Mouse (Mus musculus) layer of hippocampus, postnatal 10 days (tissue): ENCODE measurements around the gene Tmem165. TPM values are rescaled to one million over a fixed set of nuclear protein-coding genes. Genes with fewer than 3 reads are reported as not detected.

ENCODE experiments used
- DNase-seq, 2 experiments: peaks; one replicate each; pipeline ENCODE4 v3.0.0; 2021; ENCODE audit warnings: low spot score in 2 of 2
- total RNA-seq, 2 experiments: library from RNA; stranded (reverse); gene quantifications; 2 replicates each; pipeline ENCODE4 v1.2.3; 2021

Gene Tmem165
- total RNA-seq, 2 experiments from 2014 or later, result 48.0 to 51.7 TPM

- DNase-seq, result no peak
Observed at GRCm38 (mm10) chr5:76243929-76244328, 60.2 kb downstream of the Tmem165 start.

GRCm38 (mm10) chr5:76244430-76244829 lies 60.8 kb downstream of the Tmem165 start:
- no peak for DNase-seq

DNA sequence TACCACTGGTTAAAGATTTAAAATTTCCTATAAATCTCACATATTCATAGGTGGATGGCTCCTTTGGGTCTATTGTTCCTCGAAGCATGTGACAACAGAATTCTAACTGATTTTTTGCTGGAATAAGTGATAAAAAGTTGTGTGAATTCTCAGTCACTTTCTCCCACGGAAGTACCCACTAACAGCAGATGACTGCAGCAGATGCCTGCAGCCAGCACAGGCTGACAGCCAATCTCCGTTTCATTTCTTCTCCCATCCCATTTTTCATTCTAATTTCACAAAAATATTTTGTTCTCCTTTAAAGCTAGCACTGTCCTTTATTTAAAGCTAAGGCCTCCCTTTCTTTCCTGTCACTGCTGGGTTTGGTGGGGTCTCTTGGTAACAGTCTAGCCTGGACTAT lies 61.7 kb downstream of the Tmem165 start:
- peak in 1 of 2 experiments; percentile 24 for DNase-seq

DNA sequence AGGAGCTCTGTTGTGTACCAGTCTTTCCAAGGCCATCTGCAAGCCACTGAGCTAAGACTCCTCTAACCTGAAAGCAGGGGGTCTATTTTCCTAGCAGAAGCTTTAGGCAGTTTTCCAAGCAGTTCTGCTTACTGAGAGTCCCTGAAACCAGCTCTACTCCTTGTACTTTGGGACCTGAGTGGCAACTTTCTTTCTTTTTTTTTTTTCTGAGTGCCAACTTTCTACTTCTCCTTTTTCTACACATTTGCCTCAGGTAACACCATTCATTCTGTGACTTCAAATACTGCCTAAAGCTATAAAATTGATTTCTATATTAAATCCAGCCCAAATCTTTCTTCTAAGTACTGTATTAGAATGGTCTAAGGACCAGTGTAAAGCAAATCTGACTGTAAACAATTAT lies 62.9 kb downstream of the Tmem165 start:
- no peak for DNase-seq

GRCm38 (mm10) chr5:76250948-76251347 lies 67.3 kb downstream of the Tmem165 start:
- no peak for DNase-seq

Other genes with a start within 250 kb of the Tmem165 start
- gene Kdr, start 205.4 kb upstream of the Tmem165 start, total RNA-seq, result 10 to 100 TPM; 26.9 to 30.2 TPM
- gene Srd5a3, start 43.6 kb upstream of the Tmem165 start, total RNA-seq, result 10 to 100 TPM; 17.9 to 19.6 TPM
- gene Clock, start 120.9 kb downstream of the Tmem165 start, total RNA-seq, result 10 to 100 TPM; 41.1 to 43.3 TPM
- gene Pdcl2, start 147.3 kb downstream of the Tmem165 start, total RNA-seq, result not detected
- gene Nmu, start 179.9 kb downstream of the Tmem165 start, total RNA-seq, result not detected